Comparison of ENCODE assay signal across 9 mouse cellular contexts in genomic region chr19:45652286-45652988, GRCm38 (mm10). TPM values are rescaled to one million over a fixed set of nuclear protein-coding genes. Genes with fewer than 3 reads are reported as not detected.
A peak's percentile ranks its signal among the peaks of the same experiment; 100 is the strongest.
DNase-seq lines count a peak whose midpoint lies in the region; ATAC-seq and TF ChIP-seq lines count a peak whose summit lies in the region.
"Had no signal": no experiment of that assay in that cellular context is flagged by ENCODE, and none has a peak within 500 bp of the region (broad histone marks: within the 10 kb centered on the region; RNA-seq: fewer than 3 reads in every experiment).

No protein-coding gene starts in this region.

- peak; percentile 54 for DNase-seq in embryo, embryonic 11 days
- DNase-seq in embryo, embryonic 10 days (ENCODE audit: low spot score) = no peak
- peak; percentile 21 for DNase-seq in lung, postnatal 25 days (ENCODE audit: low spot score)
- no peak for DNase-seq in urinary bladder, postnatal 10 days (ENCODE audit: low spot score)
- DNase-seq in spleen, adult 12 weeks (ENCODE audit: low spot score) = no peak
- no peak for DNase-seq in embryo, embryonic 9.5 days (ENCODE audit: extremely low spot score)

- WGBS in bone marrow, adult 2 months = 12% methylated on average over 15 of the region's 15 CpGs
- 58% methylated on average over 15 of the region's 15 CpGs for whole genome bisulfite sequencing in heart, embryonic 12.5 days

- H3K9ac ChIP-seq in heart, embryonic 12.5 days = no peak overlapping the region
- H3K9ac ChIP-seq: midbrain, embryonic 13.5 days had no signal

- H3K27ac ChIP-seq in bone marrow, adult 2 months (ENCODE audit: control insufficient read depth, insufficient read depth, low read depth, low read length, poor library complexity) = no peak overlapping the region
- no peak overlapping the region for H3K27ac ChIP-seq in heart, embryonic 12.5 days (ENCODE audit: poor library complexity, severe bottlenecking)
- H3K27ac ChIP-seq: midbrain, embryonic 13.5 days had no signal

- no peaks in the 10 kb centered on the region for H3K27me3 ChIP-seq in heart, embryonic 12.5 days (replicated peaks)
- H3K27me3 ChIP-seq: midbrain, embryonic 13.5 days had no signal

- 0 out of 2 replicates have a peak, but pooled peaks cover 6% of the 10 kb centered on the region for H3K36me3 ChIP-seq in heart, embryonic 12.5 days
- H3K36me3 ChIP-seq: midbrain, embryonic 13.5 days had no signal

- no peak for TF ChIP-seq POLR2A in bone marrow, adult 2 months (IDR thresholded peaks at IDR 0.05; ENCODE audit: borderline replicate concordance, control insufficient read depth, low read depth, low read length)

- H3K4me2 ChIP-seq in heart, embryonic 12.5 days = 0 out of 2 replicates have a peak overlapping the region, but pooled peaks have one; percentile 29
- H3K4me2 ChIP-seq: midbrain, embryonic 13.5 days had no signal

- H3K4me1 ChIP-seq in bone marrow, adult 2 months (ENCODE audit: control insufficient read depth, insufficient read depth, low read length) = peaks cover 8% of the 10 kb centered on the region
- H3K4me1 ChIP-seq in heart, embryonic 12.5 days (replicated peaks) = peaks cover 40% of the 10 kb centered on the region

- ATAC-seq in heart, embryonic 12.5 days (ENCODE audit: insufficient number of reproducible peaks, low FRiP score) = no peak
- ATAC-seq: midbrain, embryonic 13.5 days had no signal

- peaks cover 3% of the 10 kb centered on the region; the same call in 1 of the 2 replicates for H3K9me3 ChIP-seq in heart, embryonic 12.5 days (replicated peaks)
- H3K9me3 ChIP-seq: midbrain, embryonic 13.5 days had no signal

- TF ChIP-seq CTCF in bone marrow, adult 2 months (IDR thresholded peaks at IDR 0.05; ENCODE audit: control insufficient read depth, insufficient read depth, low read length) = no peak

- H3K4me3 ChIP-seq in bone marrow, adult 2 months (replicated peaks; ENCODE audit: control insufficient read depth, low read depth, low read length) = peak overlapping the region; percentile 17
- no peak overlapping the region for H3K4me3 ChIP-seq in heart, embryonic 12.5 days
- H3K4me3 ChIP-seq: midbrain, embryonic 13.5 days had no signal

RNA-seq across cellular contexts. Expression of gene Fbxw4, which starts 7.7 kb away (rescaled TPM):
- 22.4 and 26.2 TPM in 2 replicates for polyA plus RNA-seq in bone marrow, adult 2 months (2011; ENCODE audit: insufficient read depth, insufficient read length, low replicate concordance, missing spikeins)
- 4.3 and 4.8 TPM in 2 replicates for polyA plus RNA-seq in heart, embryonic 12.5 days (2016; fragmentation: Nextera tagmentation; extraction: Ambion mirVana)

Comparison
In these comparisons a context has a peak if more than half of its experiments do, and no peak if none do; other contexts are left out.
1. DNase-seq: peak in embryo, embryonic 11 days (single experiment) and lung, postnatal 25 days (single experiment); none in embryo, embryonic 10 days (single experiment), urinary bladder, postnatal 10 days (single experiment), spleen, adult 12 weeks (single experiment) and embryo, embryonic 9.5 days (single experiment).